Mouse (Mus musculus) ovary, postnatal 10 days (tissue): Measurements from ENCODE around the gene Rsph9.

Source experiments
- DNase-seq: peaks from one replicate; pipeline ENCODE4 v3.0.0; 2022; ENCODE audit warnings: low spot score

Gene Rsph9

GRCm38 (mm10) chr17:46138563-46139236 lies 5.3 kb downstream of the Rsph9 start:
- no peak for DNase-seq

DNA sequence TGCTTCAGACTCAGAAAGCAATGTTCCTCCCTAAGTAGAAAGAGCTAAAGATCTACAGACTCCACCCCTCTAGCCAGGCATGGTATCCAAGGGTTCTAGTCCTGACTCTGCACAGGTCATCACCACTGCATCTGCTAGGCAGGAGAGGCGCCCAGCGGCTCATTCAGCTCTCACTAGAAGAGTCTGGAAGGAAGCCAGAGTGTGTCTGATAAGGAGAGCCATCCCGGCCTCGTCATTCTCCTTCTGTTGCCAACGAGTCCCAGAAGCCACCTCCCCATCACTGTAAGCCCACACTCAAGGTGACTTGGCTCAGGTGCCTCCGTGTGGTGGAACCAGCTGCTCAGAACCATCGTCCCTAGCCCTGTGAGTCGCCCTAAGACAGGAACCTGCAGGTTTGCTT lies 11.2 kb downstream of the Rsph9 start:
- no peak for DNase-seq

DNA sequence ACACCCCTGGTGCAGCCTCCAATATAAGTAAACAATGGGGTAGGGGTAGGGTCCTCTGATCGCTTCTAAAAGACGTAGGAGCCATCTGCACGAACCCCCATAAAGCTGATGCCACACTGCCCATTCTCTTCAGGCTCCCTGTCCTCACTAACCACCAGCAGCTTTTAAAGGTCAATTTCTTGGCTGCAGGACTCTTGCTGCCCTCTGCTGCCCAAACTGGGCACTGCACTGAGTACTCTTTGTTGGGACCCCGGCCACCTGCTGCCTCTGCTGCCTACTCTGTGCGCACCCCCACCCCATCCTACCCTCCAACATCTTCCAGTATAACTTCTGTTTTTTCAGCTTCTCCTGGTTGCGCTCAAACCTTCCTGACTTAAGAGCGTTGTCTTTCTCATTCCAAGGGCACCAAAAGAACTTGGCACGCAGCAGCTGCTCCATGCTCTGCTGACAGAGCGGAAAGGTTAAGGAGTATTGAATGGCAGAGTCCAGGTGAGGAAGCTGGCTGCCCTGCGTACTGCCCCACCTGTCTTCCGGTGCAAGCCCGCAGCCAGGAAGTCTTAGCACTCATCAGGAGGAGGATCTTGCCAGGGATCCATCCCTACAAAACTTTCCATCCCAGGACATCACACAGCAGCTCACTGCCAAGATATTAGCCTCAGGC lies 11.8 kb downstream of the Rsph9 start:
- DNase-seq = peak; percentile 71

DNA sequence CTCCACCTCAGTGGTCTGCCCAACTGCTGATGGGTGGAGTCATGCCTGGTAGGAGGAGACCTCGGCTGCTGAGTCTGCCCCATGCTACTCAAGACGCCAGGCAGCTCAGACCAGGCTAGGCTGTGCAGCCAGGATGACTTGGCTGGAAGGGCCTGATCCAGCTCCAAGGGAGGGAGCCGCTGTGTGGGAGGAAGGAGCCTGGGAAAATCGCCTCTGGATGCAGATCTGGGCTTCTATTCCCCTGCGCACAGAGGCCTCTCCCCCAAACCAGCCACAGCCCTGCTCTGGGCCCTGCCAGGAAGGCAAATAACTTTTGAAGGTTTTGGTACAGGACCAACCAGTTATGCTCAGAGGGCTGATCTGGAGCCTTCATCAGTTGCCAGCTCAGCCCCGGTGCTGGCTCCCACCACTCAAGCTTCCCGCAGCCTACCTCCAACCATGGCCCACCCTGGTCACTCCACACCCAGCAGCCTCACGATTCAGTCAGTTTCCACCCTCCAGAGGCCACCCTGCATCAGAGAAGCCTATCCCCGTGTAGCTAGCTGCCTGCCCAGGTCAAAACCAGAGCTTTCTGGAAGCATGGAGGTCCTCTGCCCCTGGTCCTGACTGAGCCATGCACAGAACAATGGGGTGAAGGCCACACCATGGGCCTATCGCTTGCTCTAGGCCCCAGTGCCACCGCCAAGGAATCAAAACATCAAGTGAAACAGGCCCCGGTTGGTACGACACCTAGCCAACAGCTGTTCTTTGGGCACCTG lies 14.1 kb downstream of the Rsph9 start:
- no peak for DNase-seq

- DNase-seq = no peak
Observed at GRCm38 (mm10) chr17:46127814-46128493, 16.1 kb downstream of the Rsph9 start.

DNA sequence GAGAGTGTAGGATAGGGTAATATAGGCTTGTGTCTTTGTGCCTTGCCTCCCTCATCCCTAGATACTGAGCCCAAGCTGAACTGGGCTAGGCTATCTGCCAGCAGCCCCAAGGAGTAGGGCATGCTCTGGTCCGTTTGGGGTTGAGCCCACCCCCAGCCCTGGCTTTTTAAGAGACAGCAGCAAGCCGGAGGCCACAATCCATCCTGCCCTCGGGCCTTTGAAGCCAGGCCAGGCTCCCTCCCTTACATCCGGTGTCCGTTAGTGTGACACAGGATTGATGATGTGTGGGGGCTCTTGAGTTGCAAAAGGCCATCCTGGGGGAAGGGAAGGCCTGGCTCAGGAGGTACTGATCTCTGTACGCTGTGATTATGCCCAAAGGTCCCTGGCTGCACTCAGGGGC lies 17.4 kb downstream of the Rsph9 start:
- DNase-seq = no peak

DNA sequence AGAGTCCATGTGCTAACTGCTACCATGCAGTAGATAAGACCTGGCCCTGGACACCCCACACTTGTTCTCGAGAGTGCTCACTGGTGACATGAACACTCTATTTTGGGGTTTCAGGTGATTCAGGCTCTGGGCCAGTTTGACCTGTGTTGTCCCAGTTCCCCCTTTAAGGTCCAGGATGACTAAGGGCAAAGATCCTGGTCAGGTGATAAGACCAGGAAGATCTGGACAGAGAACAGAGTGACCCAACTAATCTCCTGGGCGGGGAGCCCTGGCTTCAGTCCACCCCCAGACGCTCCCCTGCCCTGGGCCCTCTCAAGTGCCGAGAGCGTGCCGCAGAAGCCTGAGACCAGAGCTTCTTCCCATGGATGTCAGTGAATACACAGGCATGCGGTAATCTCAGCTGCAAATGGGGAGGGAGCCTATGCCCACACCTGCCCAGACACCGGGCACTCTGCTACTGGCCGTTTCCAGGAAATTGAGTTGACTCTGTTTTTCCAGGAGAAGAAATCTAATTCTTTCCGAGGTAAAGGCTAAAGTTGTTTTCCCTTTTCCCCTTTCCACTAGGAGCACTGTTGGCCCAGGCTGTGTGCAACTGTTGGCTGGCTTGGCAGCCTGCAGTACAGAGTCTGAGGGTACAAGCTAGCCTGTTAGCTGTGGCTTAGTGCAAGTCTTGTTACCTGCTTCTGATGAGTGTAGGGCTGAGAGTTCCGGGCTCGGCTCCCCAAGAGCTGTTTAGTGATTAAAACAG lies 19.9 kb downstream of the Rsph9 start:
- no peak for DNase-seq

- no peak for DNase-seq
Observed at GRCm38 (mm10) chr17:46123285-46123684, 20.7 kb downstream of the Rsph9 start.

- no peak for DNase-seq
Observed at GRCm38 (mm10) chr17:46122791-46123190, 21.2 kb downstream of the Rsph9 start.

- DNase-seq = no peak
Observed at GRCm38 (mm10) chr17:46119641-46120040, 24.4 kb downstream of the Rsph9 start.

GRCm38 (mm10) chr17:46118423-46118850 lies 25.6 kb downstream of the Rsph9 start:
- no peak for DNase-seq

DNA sequence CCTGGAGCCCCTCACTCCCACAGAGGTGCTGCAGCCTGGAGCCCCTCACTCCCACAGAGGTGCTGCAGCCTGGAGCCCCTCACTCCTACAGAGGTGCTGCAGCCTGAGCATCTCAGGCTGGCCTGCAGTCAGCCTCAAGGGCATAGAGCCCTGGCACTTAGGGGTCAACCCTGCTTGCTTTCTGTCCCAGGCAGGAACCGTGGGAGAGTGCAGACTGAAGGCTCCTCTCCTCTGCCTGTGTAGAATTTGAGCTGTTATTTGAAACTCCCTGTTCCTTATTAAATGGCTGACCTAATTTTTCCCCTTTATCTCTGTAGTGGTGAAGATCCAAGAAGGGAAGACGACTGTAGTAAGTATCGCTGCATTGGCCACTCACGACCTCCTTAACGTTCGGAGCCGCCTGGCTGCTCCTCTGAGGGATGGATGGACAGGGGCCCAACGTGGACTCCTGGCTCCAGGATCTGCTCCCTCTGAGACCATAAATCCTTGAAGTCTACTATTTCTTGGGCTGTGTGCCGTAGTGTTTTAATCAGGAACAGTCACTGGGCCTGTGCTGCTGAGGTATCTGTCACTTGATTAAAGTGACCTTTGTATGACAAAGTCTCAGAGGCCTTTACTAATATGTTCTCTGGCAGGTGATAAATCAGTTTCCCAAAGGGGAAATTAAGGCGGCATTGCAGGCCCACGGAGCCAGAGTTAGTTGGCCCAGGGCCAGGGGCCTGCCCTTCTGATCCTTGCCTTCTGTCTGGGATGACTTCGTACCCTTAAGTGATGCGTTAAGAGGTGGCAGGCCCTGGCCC lies 26.2 kb downstream of the Rsph9 start:
- DNase-seq = no peak

- DNase-seq = no peak
Observed at GRCm38 (mm10) chr17:46116881-46117280, 27.1 kb downstream of the Rsph9 start.

- no peak for DNase-seq
Observed at GRCm38 (mm10) chr17:46116138-46116537, 27.9 kb downstream of the Rsph9 start.

GRCm38 (mm10) chr17:46115489-46115888 lies 28.5 kb downstream of the Rsph9 start:
- DNase-seq = no peak

DNA sequence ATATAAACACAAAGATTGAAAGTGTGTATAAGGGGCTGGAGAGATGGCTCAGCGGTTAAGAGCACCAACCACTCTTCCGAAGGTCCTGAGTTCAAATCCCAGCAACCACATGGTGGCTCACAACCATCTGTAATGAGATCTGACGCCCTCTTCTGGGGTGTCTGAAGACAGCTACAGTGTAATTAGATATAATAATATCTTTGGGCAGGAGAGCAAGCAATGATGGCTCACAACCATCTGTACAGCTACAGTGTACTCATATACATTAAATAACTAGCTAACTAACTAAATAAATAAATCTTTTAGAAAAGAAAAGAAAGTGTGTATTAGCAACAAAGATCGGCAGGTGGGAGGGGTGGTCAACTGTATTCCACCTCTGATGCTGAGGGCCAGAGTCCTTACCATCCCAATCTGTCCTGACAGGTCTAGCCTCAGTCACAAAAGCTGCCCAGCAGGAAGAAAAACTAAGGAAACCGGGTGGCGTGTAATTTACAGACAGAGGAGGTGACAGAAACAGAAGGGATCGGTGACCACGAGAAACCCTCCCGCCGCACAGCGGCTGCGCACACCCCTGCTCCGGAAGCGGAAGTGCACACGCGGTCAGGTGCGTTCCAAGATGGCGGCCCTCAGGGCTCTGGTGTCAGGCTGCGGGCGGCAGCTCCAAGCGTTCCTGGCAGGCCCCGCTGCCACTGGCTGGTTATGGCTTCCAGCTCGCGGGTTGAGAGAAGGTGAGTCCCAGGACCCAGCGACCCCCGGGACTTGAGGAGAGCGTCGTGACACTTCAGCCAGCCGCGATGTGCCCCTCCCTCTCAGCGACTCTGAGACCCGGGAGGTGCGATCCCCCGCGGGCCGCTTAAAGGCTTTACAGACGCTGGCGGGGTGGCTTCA lies 33.4 kb downstream of the Rsph9 start, which contains the start of gene Mrps18a:
Gene Mrps18a (plus strand): TSS at position 585 of the 888 bp plus-strand sequence.
- peak; percentile 73 for DNase-seq

DNA sequence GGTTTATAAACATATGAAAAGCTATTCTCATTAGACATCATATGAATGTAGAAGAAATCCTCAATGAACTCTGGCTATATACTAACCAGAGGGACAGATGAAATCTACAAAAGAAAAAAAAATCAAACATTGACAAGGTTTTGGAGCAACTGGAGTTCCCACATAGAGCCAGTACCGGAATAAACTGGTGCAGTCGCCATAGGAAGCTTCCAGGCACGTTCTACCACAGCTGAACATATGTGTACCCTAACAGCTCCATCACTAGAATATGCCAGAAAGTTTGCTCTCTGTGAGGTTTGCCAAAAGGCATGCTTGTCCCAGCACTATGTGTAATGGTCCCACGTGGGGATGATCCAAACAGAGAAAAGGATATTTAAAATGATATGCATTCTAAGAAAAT lies 35.7 kb downstream of the Rsph9 start:
- DNase-seq = no peak

- DNase-seq = no peak
Observed at GRCm38 (mm10) chr17:46104487-46104886, 39.5 kb downstream of the Rsph9 start.

DNA sequence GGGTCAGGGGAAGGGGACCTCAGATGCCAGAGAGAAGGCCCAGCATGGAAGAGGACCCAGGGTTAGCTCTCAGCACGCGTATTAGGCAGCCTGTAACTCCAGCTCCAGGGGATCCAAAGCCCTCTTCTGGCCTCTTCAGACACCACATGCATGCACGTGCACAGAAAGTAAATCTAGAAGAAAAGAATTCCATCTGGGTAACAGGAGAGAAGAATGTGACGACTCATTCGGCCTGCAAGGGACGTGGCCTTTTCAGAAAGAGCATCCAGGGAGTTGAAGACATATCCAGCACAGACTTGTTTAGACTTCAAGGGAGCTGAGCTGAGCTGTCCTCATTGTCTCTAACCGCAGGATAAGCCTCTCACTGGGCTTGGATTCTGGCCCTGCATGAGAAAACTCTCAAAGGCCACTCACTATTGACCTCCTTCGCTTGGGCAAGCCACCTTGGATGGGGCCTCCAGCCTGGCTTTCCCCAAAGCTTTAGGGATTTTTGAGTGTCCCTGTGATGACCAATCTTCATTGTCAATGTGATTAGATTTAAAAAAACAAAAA lies 41.3 kb downstream of the Rsph9 start:
- no peak for DNase-seq

DNA sequence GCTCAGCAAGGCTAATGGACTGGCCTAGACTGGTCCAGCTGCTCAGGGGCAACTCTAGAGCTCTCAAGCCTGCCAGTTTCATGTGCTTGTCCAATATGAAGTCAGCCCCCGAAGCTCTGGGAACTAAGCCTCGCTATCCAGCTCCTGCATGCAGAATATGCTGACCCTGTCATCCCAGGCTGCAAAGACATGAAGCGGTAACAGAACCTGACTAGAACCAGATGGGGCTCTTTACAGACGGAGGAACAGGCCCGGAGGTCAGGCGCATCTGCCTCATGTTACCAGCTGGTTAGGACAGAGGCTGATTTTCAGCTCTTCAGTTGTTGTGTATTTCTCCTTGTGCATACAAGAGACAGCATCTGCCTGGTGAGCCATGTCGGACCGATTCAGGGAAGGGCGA lies 42.1 kb downstream of the Rsph9 start:
- no peak for DNase-seq
